Mouse (Mus musculus) heart, adult 18-20 months (tissue): ENCODE measurements around the gene Nabp1. TPM values are rescaled to one million over a fixed set of nuclear protein-coding genes. Genes with fewer than 3 reads are reported as not detected.

Source experiments
- total RNA-seq, 2 experiments: library from RNA; stranded (reverse); gene quantifications; 2 replicates each; pipeline ENCODE4 v1.2.3; 2021

Gene Nabp1
- total RNA-seq, 2 experiments from 2014 or later: 44.2 to 48.5 TPM

Other genes starting within 250 kb of the Nabp1 start
- 100 to 1,000 TPM; 107 to 112 TPM for gene Cavin2, start 189.3 kb downstream of the Nabp1 start, total RNA-seq